Mouse (Mus musculus): Measurements from ENCODE around the gene Fibp.

GRCm38 (mm10) chr19:5457746-5458442 lies 2.5 kb upstream of the Fibp start, which contains the start of gene Ccdc85b:
- TF ChIP-seq CTCF (conservative IDR thresholded peaks at IDR 0.05; ENCODE audit: low read length) (no peak), NANOG (IDR thresholded peaks at IDR 0.05; ENCODE audit: borderline replicate concordance, low read length) (no peak), POU5F1 (IDR thresholded peaks at IDR 0.05; ENCODE audit: borderline replicate concordance, low read length) (no peak)

All from E14TG2a.4 (cell line).